Mouse (Mus musculus) bone marrow macrophage, adult 2 months (primary cell): ENCODE data around the gene Klk1b11.
"Not testable (repeated sequence)": the region's sequence is repeated elsewhere in the genome, so short reads cannot be mapped to it uniquely, and the experiment has no call there.

Experiments
- CTCF ChIP-seq: IDR thresholded peaks from 2 replicates; pipeline ENCODE4 v1.5.1; 2012; ENCODE audit warnings: low read depth, mild to moderate bottlenecking, low read length, moderate library complexity
- POLR2A ChIP-seq: IDR thresholded peaks from 2 replicates; pipeline ENCODE4 v1.6.1; 2012; ENCODE audit warnings: mild to moderate bottlenecking, low read depth, low read length, borderline replicate concordance

- TF ChIP-seq POLR2A, CTCF: not testable (repeated sequence)
Observed at GRCm38 (mm10) chr7:44011868-44012267, 16.2 kb downstream of the Klk1b11 start, which contains the start of gene Klk1b26.
